Mouse (Mus musculus) embryonic facial prominence, embryonic 13.5 days (tissue): ENCODE measurements around the gene D130052B06Rik. TPM values are rescaled to one million over a fixed set of nuclear protein-coding genes. Genes with fewer than 3 reads are reported as not detected.

Experiments
- ATAC-seq: fragments of 200-750 bp; cut with Nextera tagmentation; 2 replicates; pipeline ENCODE4 v1.8.0; 2017; ENCODE audit warnings: low read depth; ENCODE audit not compliant: insufficient number of reproducible peaks, insufficient read depth, low FRiP score, low TSS enrichment
- H3K27ac ChIP-seq: fragments of 300-500 bp; sonication (generic); 2 replicates; pipeline ENCODE4 v1.5.1; 2015; ENCODE audit warnings: moderate library complexity, mild to moderate bottlenecking, inconsistent platforms
- H3K27me3 ChIP-seq: fragments of 300-500 bp; sonication (generic); 2 replicates; pipeline ENCODE4 v1.6.1; 2015; ENCODE audit warnings: mild to moderate bottlenecking, inconsistent platforms
- H3K36me3 ChIP-seq: fragments of 300-500 bp; sonication (generic); 2 replicates; pipeline ENCODE4 v1.6.1; 2015; ENCODE audit warnings: mild to moderate bottlenecking, inconsistent platforms
- H3K4me1 ChIP-seq: fragments of 300-500 bp; sonication (generic); 2 replicates; pipeline ENCODE4 v1.6.1; 2015; ENCODE audit warnings: inconsistent platforms
- H3K4me2 ChIP-seq: fragments of 300-500 bp; sonication (generic); 2 replicates; pipeline ENCODE4 v1.6.1; 2015; ENCODE audit warnings: moderate library complexity, mild to moderate bottlenecking, inconsistent platforms
- H3K4me3 ChIP-seq: fragments of 300-500 bp; sonication (generic); 2 replicates; pipeline ENCODE4 v1.5.1; 2015; ENCODE audit warnings: mild to moderate bottlenecking, inconsistent platforms
- H3K9ac ChIP-seq: fragments of 300-500 bp; sonication (generic); 2 replicates; pipeline ENCODE4 v1.6.1; 2015; ENCODE audit warnings: mild to moderate bottlenecking, inconsistent platforms
- H3K9me3 ChIP-seq: fragments of 300-500 bp; sonication (generic); 2 replicates; pipeline ENCODE4 v1.6.1; 2016; ENCODE audit warnings: inconsistent platforms
- WGBS: fragments of 180-500 bp; shearing (Covaris S2); methylation state at CpG from one replicate; pipeline ENCODE4 v1.1.7; 2015; ENCODE audit warnings: mixed read lengths; 5-methylcytosine and 5-hydroxymethylcytosine counted together
- polyA plus RNA-seq: library from polyadenylated mRNA; unstranded; fragments of >200 nt; fragmentation: Nextera tagmentation; extraction: Ambion mirVana; gene quantifications from 2 replicates; pipeline ENCODE4 v1.2.1, GENCODE M21; 2015

The D130052B06Rik gene
- polyA plus RNA-seq, 1 experiment from 2014 or later, result not detected

- Histone ChIP-seq H3K4me3 (no peak overlapping the region), H3K27ac (no peak overlapping the region), H3K4me1 (peaks cover 11% of the 10 kb centered on the region), H3K9ac (no peak overlapping the region), H3K9me3 (no peaks in the 10 kb centered on the region), H3K36me3 (no peaks in the 10 kb centered on the region), H3K27me3 (0 out of 2 replicates have a peak, but pooled peaks cover 3% of the 10 kb centered on the region), H3K4me2 (no peak overlapping the region)
- no peak for ATAC-seq
- 67% methylated on average over 6 of the region's 6 CpGs for WGBS
These were observed 69.3 kb downstream of the D130052B06Rik start for GRCm38 (mm10) chr11:33668376-33668775.

- Histone ChIP-seq H3K9me3 (no peaks in the 10 kb centered on the region), H3K36me3 (no peaks in the 10 kb centered on the region), H3K4me3 (no peak overlapping the region), H3K27ac (no peak overlapping the region), H3K27me3 (0 out of 2 replicates have a peak, but pooled peaks cover 3% of the 10 kb centered on the region), H3K4me1 (peaks cover 11% of the 10 kb centered on the region), H3K9ac (no peak overlapping the region), H3K4me2 (no peak overlapping the region)
- ATAC-seq, result no peak
- 65% methylated on average over 10 of the region's 10 CpGs for WGBS
These were observed 71.2 kb downstream of the D130052B06Rik start for GRCm38 (mm10) chr11:33670105-33670965.

Other genes starting within 250 kb of the D130052B06Rik start
- 5.5 and 6.4 TPM in 2 replicates for gene Ranbp17, start 85.6 kb upstream of the D130052B06Rik start, polyA plus RNA-seq
- 8.5 and 10.2 TPM in 2 replicates for gene Gabrp, start 20.3 kb upstream of the D130052B06Rik start, polyA plus RNA-seq